Mouse (Mus musculus): ENCODE results near the gene Vmn2r70. TPM values are rescaled to one million over a fixed set of nuclear protein-coding genes. Genes with fewer than 3 reads are reported as not detected.

The Vmn2r70 gene
- total RNA-seq (2014; rRNA removed) (not detected in 2 replicates), polyA plus RNA-seq (2015; fragmentation: Nextera tagmentation; extraction: Ambion mirVana) (not detected in 2 replicates)

- ATAC-seq = no peak
Observed at GRCm38 (mm10) chr7:85569092-85569491, at the start of gene Vmn2r70. Vmn2r70 (minus strand) TSS chr7:85569192.

GRCm38 (mm10) chr7:85562787-85563186, 6.2 kb downstream of the Vmn2r70 start, which contains the start of gene Vmn2r71:
Vmn2r71 (plus strand) TSS chr7:85563087.
- WGBS = 77% methylated on average over 5 of the region's 5 CpGs
- no peaks in the 10 kb centered on the region for H3K27me3 ChIP-seq (ENCODE audit: insufficient read depth, low read length)
- no peaks in the 10 kb centered on the region for H3K36me3 ChIP-seq (ENCODE audit: insufficient read depth, low read length)
- no peak within 1 kb of the TSS for H3K4me2 ChIP-seq (ENCODE audit: low read depth, low read length)
- H3K9me3 ChIP-seq (ENCODE audit: low read length) = no peaks in the 10 kb centered on the region
- DNase-seq (ENCODE audit: low spot score) = no peak
- no peak within 1 kb of the TSS for H3K27ac ChIP-seq
- TF ChIP-seq CTCF (IDR thresholded peaks at IDR 0.05; ENCODE audit: low read depth) = no peak
- no peak for ATAC-seq
- no peak within 1 kb of the TSS for H3K4me3 ChIP-seq (ENCODE audit: low read length)
- H3K4me1 ChIP-seq (ENCODE audit: insufficient read depth, low read length) = no peaks in the 10 kb centered on the region
- no peak within 1 kb of the TSS for H3K9ac ChIP-seq (replicated peaks; ENCODE audit: low read length)

More at GRCm38 (mm10) chr7:85569092-85569491, at the start of gene Vmn2r70:
- Histone ChIP-seq H3K36me3 (ENCODE audit: insufficient read depth, low read length) (no peaks in the 10 kb centered on the region), H3K4me1 (ENCODE audit: insufficient read depth, low read length) (no peaks in the 10 kb centered on the region), H3K27me3 (ENCODE audit: insufficient read depth, low read length) (no peaks in the 10 kb centered on the region), H3K27ac (no peak within 1 kb of the TSS), H3K4me2 (ENCODE audit: low read depth, low read length) (no peak within 1 kb of the TSS), H3K9ac (replicated peaks; ENCODE audit: low read length) (no peak within 1 kb of the TSS), H3K4me3 (ENCODE audit: low read length) (no peak within 1 kb of the TSS), H3K9me3 (ENCODE audit: low read length) (no peaks in the 10 kb centered on the region)
- no peak for TF ChIP-seq CTCF (IDR thresholded peaks at IDR 0.05; ENCODE audit: low read depth)
- no peak for DNase-seq (ENCODE audit: low spot score)
- 81% methylated on average over 2 of the region's 2 CpGs for WGBS

DNA sequence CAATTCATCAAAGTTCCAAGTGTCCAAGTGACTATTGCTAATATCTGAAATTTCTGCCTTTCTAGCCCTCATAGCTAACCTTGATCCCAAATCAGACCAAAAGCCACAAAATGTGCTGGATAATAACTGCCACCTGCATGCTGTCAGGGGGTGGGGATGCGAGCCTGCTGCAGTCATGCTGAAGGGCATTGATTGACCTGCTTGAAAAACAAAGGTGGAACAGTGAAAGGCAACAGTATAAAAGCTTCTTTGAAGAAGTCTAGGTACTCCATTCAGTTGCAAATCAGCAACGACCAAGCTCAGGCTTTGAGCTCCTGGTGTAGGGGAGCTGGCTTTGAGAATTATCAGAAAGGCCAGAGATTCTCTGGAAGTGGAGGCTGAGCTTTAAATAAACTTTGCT, 25.9 kb downstream of the Vmn2r70 start:
- H3K9ac ChIP-seq (replicated peaks; ENCODE audit: low read length) = no peak overlapping the region
- H3K36me3 ChIP-seq (ENCODE audit: insufficient read depth, low read length) = no peaks in the 10 kb centered on the region
- H3K9me3 ChIP-seq (ENCODE audit: low read length) = 0 out of 2 replicates have a peak, but pooled peaks cover 8% of the 10 kb centered on the region
- no peak overlapping the region for H3K4me2 ChIP-seq (ENCODE audit: low read depth, low read length)
- no peak for DNase-seq (ENCODE audit: low spot score)
- TF ChIP-seq CTCF (IDR thresholded peaks at IDR 0.05; ENCODE audit: low read depth) = no peak
- H3K4me1 ChIP-seq (ENCODE audit: insufficient read depth, low read length) = no peaks in the 10 kb centered on the region
- no peak for ATAC-seq
- 63% methylated on average over 2 of the region's 2 CpGs for WGBS
- no peak overlapping the region for H3K4me3 ChIP-seq (ENCODE audit: low read length)
- H3K27ac ChIP-seq = no peak overlapping the region
- H3K27me3 ChIP-seq (ENCODE audit: insufficient read depth, low read length) = no peaks in the 10 kb centered on the region

DNA sequence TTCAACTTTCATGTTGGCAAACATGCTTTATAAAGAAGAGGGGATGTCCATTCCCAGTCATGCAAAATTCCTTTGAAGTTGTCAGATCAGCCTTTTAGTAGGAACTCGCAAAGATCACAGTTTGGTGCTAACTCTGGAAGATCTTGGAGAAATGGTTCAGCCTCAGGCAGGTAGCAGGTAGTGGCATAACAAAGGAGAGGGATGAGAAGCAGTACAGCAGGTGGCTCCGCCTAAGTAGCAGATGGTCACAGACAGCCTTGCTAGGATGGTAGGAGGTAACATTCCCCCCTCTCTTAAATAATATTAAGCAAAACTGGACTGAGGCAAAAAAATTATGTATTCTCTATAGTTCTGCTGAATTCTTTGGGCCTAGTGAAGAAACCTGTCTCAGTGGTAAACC, 26.9 kb downstream of the Vmn2r70 start:
- Histone ChIP-seq H3K27me3 (ENCODE audit: insufficient read depth, low read length) (no peaks in the 10 kb centered on the region), H3K4me1 (ENCODE audit: insufficient read depth, low read length) (no peaks in the 10 kb centered on the region), H3K27ac (no peak overlapping the region), H3K9me3 (ENCODE audit: low read length) (0 out of 2 replicates have a peak, but pooled peaks cover 6% of the 10 kb centered on the region), H3K4me3 (ENCODE audit: low read length) (no peak overlapping the region), H3K36me3 (ENCODE audit: insufficient read depth, low read length) (no peaks in the 10 kb centered on the region), H3K4me2 (ENCODE audit: low read depth, low read length) (no peak overlapping the region), H3K9ac (replicated peaks; ENCODE audit: low read length) (no peak overlapping the region)
- DNase-seq (ENCODE audit: low spot score) (no peak), ATAC-seq (no peak)
- TF ChIP-seq CTCF (IDR thresholded peaks at IDR 0.05; ENCODE audit: low read depth) = no peak
- 90% methylated on average over 2 of the region's 2 CpGs for WGBS

Other genes with a start within 250 kb of the Vmn2r70 start
- gene Vmn2r69, start 153.3 kb downstream of the Vmn2r70 start, total RNA-seq (2014; rRNA removed) = not detected in 2 replicates
- gene Vmn2r69, start 153.3 kb downstream of the Vmn2r70 start, polyA plus RNA-seq (2015; fragmentation: Nextera tagmentation; extraction: Ambion mirVana) = not detected in 2 replicates
- not detected in 2 replicates for gene Vmn2r71, start 6.1 kb downstream of the Vmn2r70 start, total RNA-seq (2014; rRNA removed)
- not detected in 2 replicates for gene Vmn2r71, start 6.1 kb downstream of the Vmn2r70 start, polyA plus RNA-seq (2015; fragmentation: Nextera tagmentation; extraction: Ambion mirVana)
- not detected in 2 replicates for gene Vmn2r72, start 185.9 kb upstream of the Vmn2r70 start, total RNA-seq (2014; rRNA removed)
- gene Vmn2r72, start 185.9 kb upstream of the Vmn2r70 start, polyA plus RNA-seq (2015; fragmentation: Nextera tagmentation; extraction: Ambion mirVana) = not detected in 2 replicates